Mouse (Mus musculus) liver, embryonic 14.5 days (tissue): Measurements from ENCODE around the gene Gja4. TPM values are rescaled to one million over a fixed set of nuclear protein-coding genes. Genes with fewer than 3 reads are reported as not detected.

Source experiments
- ATAC-seq: fragments of 200-750 bp; cut with Nextera tagmentation; 2 replicates; pipeline ENCODE4 v1.8.0; 2017; ENCODE audit warnings: moderate number of reproducible peaks, mild to moderate bottlenecking, moderate library complexity; ENCODE audit not compliant: insufficient read depth
- DNase-seq, 3 experiments: peaks; one replicate each; pipeline ENCODE4 v3.0.0-alpha.2; 2012 to 2013; ENCODE audit warnings: low read depth in 3 of 3, low spot score in 3 of 3
- H3K27ac ChIP-seq: fragments of 300-500 bp; sonication (generic); 2 replicates; pipeline ENCODE4 v1.5.1; 2014; ENCODE audit warnings: moderate library complexity, mild to moderate bottlenecking, control low read depth, inconsistent platforms
- H3K27me3 ChIP-seq: fragments of 300-500 bp; sonication (generic); 2 replicates; pipeline ENCODE4 v1.6.1; 2014; ENCODE audit warnings: mild to moderate bottlenecking, low read length, moderate library complexity; ENCODE audit not compliant: control insufficient read depth, insufficient read depth
- H3K36me3 ChIP-seq: fragments of 300-500 bp; sonication (generic); replicated peaks from 2 replicates; pipeline ENCODE4 v1.6.1; 2014; ENCODE audit warnings: low read depth; ENCODE audit not compliant: control insufficient read depth, insufficient read depth
- H3K4me1 ChIP-seq, 2 experiments: fragments of 200-500 bp in 1 of 2; fragments of 300-500 bp in 1 of 2; sonication (generic) in 1 of 2; replicated peaks; 2 replicates each; pipeline ENCODE4 v1.6.1; 2012 to 2014; ENCODE audit warnings: antibody characterized with exemption in 1 of 2, inconsistent platforms in 1 of 2, low read length in 1 of 2; ENCODE audit not compliant: control insufficient read depth in 2 of 2, insufficient read depth in 2 of 2
- H3K4me2 ChIP-seq: fragments of 300-500 bp; sonication (generic); 2 replicates; pipeline ENCODE4 v1.6.1; 2014; ENCODE audit warnings: low read depth, mild to moderate bottlenecking, control low read depth, moderate library complexity
- H3K4me3 ChIP-seq, 2 experiments: fragments of 200-500 bp in 1 of 2; fragments of 300-500 bp in 1 of 2; sonication (generic) in 1 of 2; 2 replicates each; pipeline ENCODE4 v1.5.1; 2012 to 2014; ENCODE audit warnings: low read depth in 2 of 2, low read length in 2 of 2, mild to moderate bottlenecking in 2 of 2, control low read depth in 1 of 2, inconsistent platforms in 1 of 2, moderate library complexity in 1 of 2; ENCODE audit not compliant: insufficient read depth in 1 of 2
- H3K9ac ChIP-seq: fragments of 300-500 bp; sonication (generic); replicated peaks from 2 replicates; pipeline ENCODE4 v1.6.1; 2014; ENCODE audit warnings: mild to moderate bottlenecking, control low read depth, moderate library complexity
- H3K9me3 ChIP-seq: fragments of 300-500 bp; sonication (generic); 2 replicates; pipeline ENCODE4 v1.6.1; 2016; ENCODE audit warnings: low read length, mixed read lengths; ENCODE audit not compliant: control insufficient read depth
- CTCF ChIP-seq: IDR thresholded peaks from 2 replicates; pipeline ENCODE4 v1.5.1; 2016; ENCODE audit warnings: antibody characterized with exemption, low read depth, control low read depth
- EP300 ChIP-seq: IDR thresholded peaks from 2 replicates; pipeline ENCODE4 v1.6.1; 2016; ENCODE audit warnings: antibody characterized with exemption, low read depth
- WGBS: fragments of 180-500 bp; shearing (Covaris S2); extraction: QIAGEN DNeasy Blood & Tissue Kit; methylation state at CpG from one replicate; pipeline ENCODE4 v1.1.7; 2014; ENCODE audit not compliant: insufficient replicate concordance; 5-methylcytosine and 5-hydroxymethylcytosine counted together
- polyA plus RNA-seq, 2 experiments: library from polyadenylated mRNA; depleted of rRNA in 1 of 2; stranded (reverse) in 1 of 2; unstranded in 1 of 2; fragments of >200 nt; fragmentation: Nextera tagmentation in 1 of 2; extraction: Ambion mirVana in 1 of 2; gene quantifications; 2 replicates each; pipeline versions ENCODE4 v1.2.1 to v1.2.3; 2012 to 2014

Gene Gja4
- polyA plus RNA-seq, 2 experiments, result 2.1 to 2.2 TPM

GRCm38 (mm10) chr4:127329046-127329445 lies 15.2 kb upstream of the Gja4 start:
- Histone ChIP-seq H3K9me3 (no peaks in the 10 kb centered on the region), H3K27ac (no peak overlapping the region), H3K4me2 (no peak overlapping the region), H3K36me3 (no peaks in the 10 kb centered on the region), H3K27me3 (peaks cover 16% of the 10 kb centered on the region), H3K9ac (no peak overlapping the region), H3K4me3 (no peak overlapping the region), H3K4me1 (peaks cover 0 to 1% of the 10 kb centered on the region in 2 experiments; a peak in 1 of 4 replicates)
- ATAC-seq, result no peak
- WGBS, result 5% methylated on average over 3 of the region's 3 CpGs
- no peak for TF ChIP-seq CTCF
- no peak for DNase-seq

- Histone ChIP-seq H3K9ac (no peak overlapping the region), H3K9me3 (no peaks in the 10 kb centered on the region), H3K4me3 (no peak overlapping the region), H3K4me2 (no peak overlapping the region), H3K27me3 (peaks cover 16% of the 10 kb centered on the region), H3K4me1 (peaks cover 0 to 1% of the 10 kb centered on the region in 2 experiments; a peak in 1 of 4 replicates), H3K36me3 (no peaks in the 10 kb centered on the region), H3K27ac (no peak overlapping the region)
- ATAC-seq, result no peak
- TF ChIP-seq EP300 (no peak), CTCF (no peak)
- WGBS, result 30% methylated on average over 7 of the region's 7 CpGs
- DNase-seq, result no peak
Measured at GRCm38 (mm10) chr4:127328378-127328777, 14.5 kb upstream of the Gja4 start.

GRCm38 (mm10) chr4:127327749-127328148 lies 13.9 kb upstream of the Gja4 start:
- WGBS, result 23% methylated on average over 6 of the region's 6 CpGs
- TF ChIP-seq EP300 (no peak), CTCF (no peak)
- no peak overlapping the region for H3K9ac ChIP-seq
- ATAC-seq (no peak), DNase-seq (no peak)
- H3K4me1 ChIP-seq, result peaks cover 0 to 1% of the 10 kb centered on the region in 2 experiments; a peak in 1 of 4 replicates
- H3K27me3 ChIP-seq, result peaks cover 16% of the 10 kb centered on the region
- H3K27ac ChIP-seq, result no peak overlapping the region
- H3K36me3 ChIP-seq, result no peaks in the 10 kb centered on the region
- no peak overlapping the region for H3K4me2 ChIP-seq
- H3K9me3 ChIP-seq, result no peaks in the 10 kb centered on the region
- H3K4me3 ChIP-seq, result no peak overlapping the region

GRCm38 (mm10) chr4:127327258-127327657 lies 13.4 kb upstream of the Gja4 start:
- TF ChIP-seq EP300 (no peak), CTCF (no peak)
- no peak overlapping the region for H3K4me2 ChIP-seq
- H3K27ac ChIP-seq, result no peak overlapping the region
- 21% methylated on average over 7 of the region's 7 CpGs for WGBS
- no peak overlapping the region for H3K4me3 ChIP-seq
- no peaks in the 10 kb centered on the region for H3K36me3 ChIP-seq
- DNase-seq, result no peak
- H3K9me3 ChIP-seq, result no peaks in the 10 kb centered on the region
- ATAC-seq, result no peak
- peaks cover 0 to 1% of the 10 kb centered on the region in 2 experiments; a peak in 1 of 4 replicates for H3K4me1 ChIP-seq
- no peak overlapping the region for H3K9ac ChIP-seq
- peaks cover 16% of the 10 kb centered on the region for H3K27me3 ChIP-seq

GRCm38 (mm10) chr4:127325276-127325675 lies 11.4 kb upstream of the Gja4 start:
- ATAC-seq (no peak), DNase-seq (no peak)
- Histone ChIP-seq H3K27me3 (peaks cover 7% of the 10 kb centered on the region), H3K27ac (no peak overlapping the region), H3K9ac (no peak overlapping the region), H3K36me3 (no peaks in the 10 kb centered on the region), H3K4me3 (no peak overlapping the region), H3K4me2 (no peak overlapping the region), H3K4me1 (peaks cover 0 to 1% of the 10 kb centered on the region in 2 experiments; a peak in 1 of 4 replicates), H3K9me3 (no peaks in the 10 kb centered on the region)
- 68% methylated on average over 5 of the region's 5 CpGs for WGBS
- TF ChIP-seq CTCF (no peak), EP300 (no peak)
